Mouse (Mus musculus) MEL (cell line): ENCODE measurements at regions not wholly inside any gene's neighbourhood (a gene's known extent, or its start where the extent isn't known, plus 50 kb on each side); places are given as distances from the start of the nearest gene placed in this dataset.

ENCODE experiments used
- DNase-seq: peaks from one replicate; pipeline ENCODE4 v3.0.0; 2011; ENCODE audit warnings: low read depth, low spot score
- H3K27ac ChIP-seq: 2 replicates; pipeline ENCODE4 v1.5.1; 2012; ENCODE audit warnings: low read depth, mild to moderate bottlenecking, control low read depth, low read length, moderate library complexity; ENCODE audit not compliant: control insufficient read depth
- H3K27me3 ChIP-seq, 2 experiments: fragments of 150-350 bp in 1 of 2; sonication (generic) in 1 of 2; 2 replicates each; pipeline ENCODE4 v1.6.1; 2012; ENCODE audit warnings: low read length in 2 of 2, mild to moderate bottlenecking in 2 of 2, improper control_type of control experiment in 1 of 2, moderate library complexity in 1 of 2; ENCODE audit not compliant: insufficient read depth in 2 of 2, control insufficient read depth in 1 of 2
- H3K36me3 ChIP-seq, 2 experiments: 2 replicates each; pipeline ENCODE4 v1.6.1; 2012 to 2014; ENCODE audit warnings: low read length in 2 of 2, improper control_type of control experiment in 1 of 2, inconsistent platforms in 1 of 2, mild to moderate bottlenecking in 1 of 2; ENCODE audit not compliant: insufficient read depth in 2 of 2, control insufficient read depth in 1 of 2
- H3K4me1 ChIP-seq, 2 experiments: fragments of 150-350 bp in 1 of 2; sonication (generic) in 1 of 2; 2 replicates each; pipeline ENCODE4 v1.6.1; 2012; ENCODE audit warnings: low read length in 2 of 2, improper control_type of control experiment in 1 of 2, mild to moderate bottlenecking in 1 of 2; ENCODE audit not compliant: insufficient read depth in 2 of 2, control insufficient read depth in 1 of 2
- H3K4me3 ChIP-seq, 2 experiments: fragments of 150-350 bp in 1 of 2; sonication (generic) in 1 of 2; 2 replicates each; pipeline ENCODE4 v1.5.1; 2012; ENCODE audit warnings: low read depth in 2 of 2, low read length in 2 of 2, mild to moderate bottlenecking in 2 of 2, moderate library complexity in 2 of 2, control low read depth in 1 of 2, improper control_type of control experiment in 1 of 2; ENCODE audit not compliant: control insufficient read depth in 1 of 2, insufficient read depth in 1 of 2
- H3K79me2 ChIP-seq: 2 replicates; pipeline ENCODE4 v1.6.1; 2012; ENCODE audit warnings: mild to moderate bottlenecking, low read length, moderate library complexity; ENCODE audit not compliant: control insufficient read depth, poor library complexity, insufficient read depth
- H3K9ac ChIP-seq: 2 replicates; pipeline ENCODE4 v1.6.1; 2012; ENCODE audit warnings: low read depth, mild to moderate bottlenecking, control low read depth, low read length, moderate library complexity; ENCODE audit not compliant: control insufficient read depth, poor library complexity, severe bottlenecking
- H3K9me3 ChIP-seq: fragments of 150-350 bp; sonication (generic); replicated peaks from 2 replicates; pipeline ENCODE4 v1.6.1; 2012; ENCODE audit warnings: mild to moderate bottlenecking, low read length, improper control_type of control experiment, moderate library complexity; ENCODE audit not compliant: insufficient read depth
- CHD1 ChIP-seq: IDR thresholded peaks from 2 replicates; pipeline ENCODE4 v1.6.1; 2012; ENCODE audit warnings: low read depth, mild to moderate bottlenecking, inconsistent platforms, low read length, improper control_type of control experiment
- CTCF ChIP-seq, 3 experiments: IDR thresholded peaks in 2 of 3; conservative IDR thresholded peaks in 1 of 3; 2 replicates each; pipeline ENCODE4 v1.5.1; 2011 to 2012; ENCODE audit warnings: low read length in 3 of 3, low read depth in 2 of 3, mild to moderate bottlenecking in 2 of 3, improper control_type of control experiment in 1 of 3, inconsistent platforms in 1 of 3, mixed read lengths in 1 of 3, moderate library complexity in 1 of 3; ENCODE audit not compliant: control insufficient read depth in 1 of 3, insufficient read depth in 1 of 3, poor library complexity in 1 of 3, severe bottlenecking in 1 of 3
- E2F4 ChIP-seq: IDR thresholded peaks from 2 replicates; pipeline ENCODE4 v1.6.1; 2011; ENCODE audit warnings: low read depth, low read length, improper control_type of control experiment, borderline replicate concordance
- ELF1 ChIP-seq: IDR thresholded peaks from 2 replicates; pipeline ENCODE4 v1.6.1; 2014; ENCODE audit warnings: low read depth, mild to moderate bottlenecking, inconsistent platforms, low read length, improper control_type of control experiment, moderate library complexity
- ETS1 ChIP-seq: IDR thresholded peaks from 2 replicates; pipeline ENCODE4 v1.6.1; 2012; ENCODE audit warnings: low read depth, mild to moderate bottlenecking, inconsistent platforms, low read length, improper control_type of control experiment, moderate library complexity
- GABPA ChIP-seq: IDR thresholded peaks from 2 replicates; pipeline ENCODE4 v1.6.1; 2012; ENCODE audit warnings: low read depth, mild to moderate bottlenecking, inconsistent platforms, low read length, improper control_type of control experiment, moderate library complexity
- HCFC1 ChIP-seq: IDR thresholded peaks from 2 replicates; pipeline ENCODE4 v1.6.1; 2012; ENCODE audit warnings: low read depth, mild to moderate bottlenecking, inconsistent platforms, low read length, improper control_type of control experiment, moderate library complexity
- KAT2A ChIP-seq: conservative IDR thresholded peaks from 2 replicates; pipeline ENCODE4 v1.6.1; 2012; ENCODE audit warnings: low read depth, low read length, improper control_type of control experiment, inconsistent platforms
- MAZ ChIP-seq: IDR thresholded peaks from 2 replicates; pipeline ENCODE4 v1.6.1; 2012; ENCODE audit warnings: low read depth, mild to moderate bottlenecking, inconsistent platforms, low read length, improper control_type of control experiment
- MXI1 ChIP-seq: IDR thresholded peaks from 2 replicates; pipeline ENCODE4 v1.6.1; 2011; ENCODE audit warnings: mild to moderate bottlenecking, low read depth, low read length, improper control_type of control experiment
- MYC ChIP-seq: IDR thresholded peaks from 2 replicates; pipeline ENCODE4 v1.6.1; 2011; ENCODE audit warnings: low read depth, mild to moderate bottlenecking, low read length, improper control_type of control experiment, moderate library complexity
- NELFE ChIP-seq: IDR thresholded peaks from 2 replicates; pipeline ENCODE4 v1.6.1; 2011; ENCODE audit warnings: low read depth, low read length, improper control_type of control experiment
- POLR2AphosphoS2 ChIP-seq: IDR thresholded peaks from 2 replicates; pipeline ENCODE4 v1.6.1; 2011; ENCODE audit warnings: low read length, improper control_type of control experiment
- RAD21 ChIP-seq: IDR thresholded peaks from 2 replicates; pipeline ENCODE4 v1.6.1; 2011; ENCODE audit warnings: mild to moderate bottlenecking, low read depth, low read length, improper control_type of control experiment
- RCOR1 ChIP-seq: IDR thresholded peaks from 2 replicates; pipeline ENCODE4 v1.6.1; 2012; ENCODE audit warnings: low read depth, mild to moderate bottlenecking, inconsistent platforms, low read length, improper control_type of control experiment
- SMC3 ChIP-seq: IDR thresholded peaks from 2 replicates; pipeline ENCODE4 v1.6.1; 2011; ENCODE audit warnings: low read depth, low read length, improper control_type of control experiment
- TBP ChIP-seq: IDR thresholded peaks from 2 replicates; pipeline ENCODE4 v1.8.0; 2011; ENCODE audit warnings: low read depth, low read length, improper control_type of control experiment
- UBTF ChIP-seq: IDR thresholded peaks from 2 replicates; pipeline ENCODE4 v1.6.1; 2012; ENCODE audit warnings: low read depth, mild to moderate bottlenecking, inconsistent platforms, low read length, improper control_type of control experiment, moderate library complexity, borderline replicate concordance; ENCODE audit not compliant: insufficient read depth
- USF1 ChIP-seq: IDR thresholded peaks from 2 replicates; pipeline ENCODE4 v1.6.1; 2014; ENCODE audit warnings: low read depth, mild to moderate bottlenecking, inconsistent platforms, low read length, improper control_type of control experiment, moderate library complexity
- ZNF384 ChIP-seq: IDR thresholded peaks from 2 replicates; pipeline ENCODE4 v1.6.1; 2012; ENCODE audit warnings: low read depth, mild to moderate bottlenecking, inconsistent platforms, low read length, improper control_type of control experiment

DNA sequence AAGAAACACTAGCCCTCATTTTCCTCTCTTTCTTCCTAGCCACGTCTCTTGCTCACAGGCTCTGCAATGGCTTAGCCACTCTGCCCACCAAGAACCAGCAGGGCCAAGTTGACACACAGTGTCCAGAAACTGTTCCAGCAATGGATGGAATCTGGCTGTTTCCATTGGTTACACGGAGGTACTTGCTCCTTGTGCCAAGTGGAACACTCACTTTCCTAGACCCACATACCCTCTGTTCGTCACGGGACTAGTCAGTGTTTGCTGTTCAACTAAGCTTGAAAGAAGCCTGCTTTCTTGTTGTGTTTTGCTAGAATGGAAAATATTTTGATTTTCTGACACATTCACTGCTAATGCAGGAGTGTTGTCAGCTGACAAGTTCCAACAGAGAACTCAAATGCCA, 575.7 kb upstream of the Gulo start:
- Histone ChIP-seq H3K79me2 (no peaks in the 10 kb centered on the region), H3K36me3 (0 out of 4 replicates have a peak, but pooled peaks cover 0 to 2% of the 10 kb centered on the region in 2 experiments), H3K27ac (no peak overlapping the region), H3K4me1 (no peaks in the 10 kb centered on the region; a peak in 2 of 4 replicates), H3K9me3 (no peaks in the 10 kb centered on the region), H3K9ac (no peak overlapping the region), H3K4me3 (no peak overlapping the region), H3K27me3 (no peaks in the 10 kb centered on the region)
- TF ChIP-seq ZNF384, result no peak
- TF ChIP-seq NELFE, result no peak
- TF ChIP-seq SMC3, result no peak
- no peak for TF ChIP-seq KAT2A
- no peak for TF ChIP-seq CHD1
- no peak for TF ChIP-seq USF1
- TF ChIP-seq TBP, result no peak
- TF ChIP-seq MAZ, result no peak
- no peak for TF ChIP-seq HCFC1
- no peak for TF ChIP-seq UBTF
- no peak for TF ChIP-seq MYC
- TF ChIP-seq CTCF (IDR thresholded peaks at IDR 0.05 in 2 of 3, conservative IDR thresholded peaks at IDR 0.05 in 1 of 3; ENCODE audit: control insufficient read depth in 1 of 3, insufficient read depth in 1 of 3, low read depth in 2 of 3, low read length in 3 of 3, poor library complexity in 1 of 3, severe bottlenecking in 1 of 3), result no peak
- no peak for TF ChIP-seq MXI1
- TF ChIP-seq ELF1, result no peak
- no peak for TF ChIP-seq POLR2AphosphoS2
- TF ChIP-seq ETS1, result no peak
- no peak for TF ChIP-seq E2F4
- DNase-seq, result no peak

DNA sequence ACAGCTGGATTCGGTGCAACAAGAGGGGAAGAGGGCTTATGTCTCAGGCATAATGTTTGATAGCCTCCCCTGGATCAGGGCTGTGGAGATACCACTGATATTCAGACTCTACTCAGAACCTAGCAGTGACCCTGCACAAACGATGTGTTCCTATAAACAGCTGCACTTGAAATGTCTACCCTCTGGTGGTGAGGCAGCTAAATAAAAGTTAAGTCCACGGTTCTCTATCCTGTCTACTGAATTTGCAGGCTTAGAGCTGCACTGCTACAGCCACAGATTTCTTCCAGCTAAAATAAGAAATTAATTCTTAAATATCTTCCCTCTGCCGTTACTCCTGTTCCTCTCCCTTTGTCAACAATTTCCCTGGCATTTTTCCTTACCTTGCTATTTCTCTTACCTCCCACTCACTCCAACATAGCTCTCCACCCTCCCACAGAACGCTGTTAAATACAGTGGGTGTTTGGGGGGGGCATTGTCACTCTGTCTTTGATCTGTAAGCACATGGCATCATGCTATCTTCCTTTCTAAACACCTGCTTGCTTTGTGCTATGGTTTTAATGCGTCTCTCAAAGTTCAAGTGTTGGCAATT, 571.0 kb upstream of the Gulo start:
- H3K4me1 ChIP-seq, result peaks cover 0 to 2% of the 10 kb centered on the region in 2 experiments; a peak in 1 of 4 replicates
- H3K9ac ChIP-seq, result no peak overlapping the region
- DNase-seq, result no peak
- no peaks in the 10 kb centered on the region for H3K79me2 ChIP-seq
- no peaks in the 10 kb centered on the region for H3K27me3 ChIP-seq
- H3K4me3 ChIP-seq, result no peak overlapping the region
- no peak for TF ChIP-seq HCFC1
- no peak for TF ChIP-seq KAT2A
- TF ChIP-seq USF1, result no peak
- no peak for TF ChIP-seq ELF1
- no peak for TF ChIP-seq RCOR1
- TF ChIP-seq CTCF (IDR thresholded peaks at IDR 0.05 in 2 of 3, conservative IDR thresholded peaks at IDR 0.05 in 1 of 3; ENCODE audit: control insufficient read depth in 1 of 3, insufficient read depth in 1 of 3, low read depth in 2 of 3, low read length in 3 of 3, poor library complexity in 1 of 3, severe bottlenecking in 1 of 3), result no peak
- no peak for TF ChIP-seq RAD21
- TF ChIP-seq GABPA, result no peak
- no peaks in the 10 kb centered on the region for H3K36me3 ChIP-seq
- no peak overlapping the region for H3K27ac ChIP-seq
- H3K9me3 ChIP-seq, result no peaks in the 10 kb centered on the region
